Mouse (Mus musculus) stomach, embryonic 15.5 days (tissue): ENCODE measurements at regions not wholly inside any gene's neighbourhood (a gene's known extent, or its start where the extent isn't known, plus 50 kb on each side); places are given as distances from the start of the nearest gene placed in this dataset.
A peak's percentile ranks its signal among the peaks of the same experiment; 100 is the strongest.

ENCODE experiments used
- ATAC-seq: fragments of 200-750 bp; cut with Nextera tagmentation; 2 replicates; pipeline ENCODE4 v1.8.0; 2017; ENCODE audit warnings: low read depth, moderate number of reproducible peaks, moderate TSS enrichment; ENCODE audit not compliant: insufficient read depth, low FRiP score
- H3K27ac ChIP-seq: fragments of 300-500 bp; sonication (generic); 2 replicates; pipeline ENCODE4 v1.5.1; 2015; ENCODE audit warnings: mild to moderate bottlenecking, inconsistent platforms
- H3K27me3 ChIP-seq: fragments of 300-500 bp; sonication (generic); replicated peaks from 2 replicates; pipeline ENCODE4 v1.6.1; 2015; ENCODE audit warnings: inconsistent platforms
- H3K36me3 ChIP-seq: fragments of 300-500 bp; sonication (generic); 2 replicates; pipeline ENCODE4 v1.6.1; 2015; ENCODE audit warnings: inconsistent platforms
- H3K4me1 ChIP-seq: fragments of 300-500 bp; sonication (generic); 2 replicates; pipeline ENCODE4 v1.6.1; 2015; ENCODE audit warnings: inconsistent platforms
- H3K4me2 ChIP-seq: fragments of 300-500 bp; sonication (generic); 2 replicates; pipeline ENCODE4 v1.6.1; 2015; ENCODE audit warnings: mild to moderate bottlenecking, inconsistent platforms
- H3K4me3 ChIP-seq: fragments of 300-500 bp; sonication (generic); replicated peaks from 2 replicates; pipeline ENCODE4 v1.5.1; 2015; ENCODE audit warnings: inconsistent platforms
- H3K9ac ChIP-seq: fragments of 300-500 bp; sonication (generic); 2 replicates; pipeline ENCODE4 v1.6.1; 2015; ENCODE audit warnings: inconsistent platforms
- H3K9me3 ChIP-seq: fragments of 300-500 bp; sonication (generic); 2 replicates; pipeline ENCODE4 v1.6.1; 2016; ENCODE audit warnings: inconsistent platforms
- WGBS: fragments of 180-500 bp; shearing (Covaris S2); methylation state at CpG from one replicate; pipeline ENCODE4 v1.1.7; 2015; 5-methylcytosine and 5-hydroxymethylcytosine counted together

GRCm38 (mm10) chr12:94015946-94016345, 1676.1 kb upstream of the Flrt2 start:
- no peak overlapping the region for H3K4me2 ChIP-seq
- H3K4me1 ChIP-seq, result no peaks in the 10 kb centered on the region
- H3K4me3 ChIP-seq, result no peak overlapping the region
- H3K9ac ChIP-seq, result no peak overlapping the region
- no peak overlapping the region for H3K27ac ChIP-seq
- no peaks in the 10 kb centered on the region for H3K9me3 ChIP-seq
- no peaks in the 10 kb centered on the region for H3K36me3 ChIP-seq
- no peak for ATAC-seq
- no peaks in the 10 kb centered on the region for H3K27me3 ChIP-seq

GRCm38 (mm10) chr12:94031364-94031763, 1660.7 kb upstream of the Flrt2 start:
- no peak overlapping the region for H3K4me2 ChIP-seq
- ATAC-seq, result no peak
- no peak overlapping the region for H3K4me3 ChIP-seq
- no peaks in the 10 kb centered on the region for H3K36me3 ChIP-seq
- H3K27ac ChIP-seq, result no peak overlapping the region
- 65% methylated on average over 4 of the region's 4 CpGs for WGBS
- no peaks in the 10 kb centered on the region for H3K9me3 ChIP-seq
- H3K9ac ChIP-seq, result no peak overlapping the region
- no peaks in the 10 kb centered on the region for H3K4me1 ChIP-seq
- no peaks in the 10 kb centered on the region for H3K27me3 ChIP-seq

- H3K9me3 ChIP-seq, result no peaks in the 10 kb centered on the region
- H3K4me1 ChIP-seq, result no peaks in the 10 kb centered on the region
- no peaks in the 10 kb centered on the region for H3K27me3 ChIP-seq
- ATAC-seq, result no peak
- H3K4me3 ChIP-seq, result no peak overlapping the region
- H3K9ac ChIP-seq, result no peak overlapping the region
- 87% methylated on average over 2 of the region's 2 CpGs for WGBS
- no peak overlapping the region for H3K27ac ChIP-seq
- H3K36me3 ChIP-seq, result no peaks in the 10 kb centered on the region
- H3K4me2 ChIP-seq, result no peak overlapping the region
These were observed 1644.1 kb upstream of the Flrt2 start for GRCm38 (mm10) chr12:94047972-94048371.

- no peaks in the 10 kb centered on the region for H3K9me3 ChIP-seq
- no peak overlapping the region for H3K27ac ChIP-seq
- no peak overlapping the region for H3K9ac ChIP-seq
- no peak overlapping the region for H3K4me3 ChIP-seq
- no peaks in the 10 kb centered on the region for H3K4me1 ChIP-seq
- no peaks in the 10 kb centered on the region for H3K36me3 ChIP-seq
- no peak for ATAC-seq
- no peak overlapping the region for H3K4me2 ChIP-seq
- 88% methylated on average over 2 of the region's 2 CpGs for WGBS
- H3K27me3 ChIP-seq, result no peaks in the 10 kb centered on the region
These were observed 1634.3 kb upstream of the Flrt2 start for GRCm38 (mm10) chr12:94057767-94058166.

GRCm38 (mm10) chr12:94059641-94060040, 1632.4 kb upstream of the Flrt2 start:
- H3K4me2 ChIP-seq, result no peak overlapping the region
- WGBS, result 88% methylated on average over 6 of the region's 6 CpGs
- no peak for ATAC-seq

GRCm38 (mm10) chr12:94060336-94060735, 1631.7 kb upstream of the Flrt2 start:
- no peak overlapping the region for H3K27ac ChIP-seq
- H3K36me3 ChIP-seq, result no peaks in the 10 kb centered on the region
- H3K4me1 ChIP-seq, result no peaks in the 10 kb centered on the region
- no peaks in the 10 kb centered on the region for H3K9me3 ChIP-seq
- 60% methylated on average over 2 of the region's 2 CpGs for WGBS
- H3K27me3 ChIP-seq, result no peaks in the 10 kb centered on the region
- H3K9ac ChIP-seq, result no peak overlapping the region
- no peak overlapping the region for H3K4me2 ChIP-seq
- H3K4me3 ChIP-seq, result no peak overlapping the region
- ATAC-seq, result no peak

More at GRCm38 (mm10) chr12:94059641-94060040, 1632.4 kb upstream of the Flrt2 start:
- no peaks in the 10 kb centered on the region for H3K4me1 ChIP-seq
- H3K36me3 ChIP-seq, result no peaks in the 10 kb centered on the region
- no peaks in the 10 kb centered on the region for H3K27me3 ChIP-seq
- no peaks in the 10 kb centered on the region for H3K9me3 ChIP-seq
- no peak overlapping the region for H3K4me3 ChIP-seq
- no peak overlapping the region for H3K9ac ChIP-seq
- H3K27ac ChIP-seq, result no peak overlapping the region

GRCm38 (mm10) chr12:94066444-94067152, 1625.4 kb upstream of the Flrt2 start:
- 46% methylated on average over 9 of the region's 9 CpGs for WGBS

GRCm38 (mm10) chr12:94070940-94071505, 1621.0 kb upstream of the Flrt2 start:
- Histone ChIP-seq H3K9me3 (no peaks in the 10 kb centered on the region), H3K4me2 (no peak overlapping the region), H3K4me3 (no peak overlapping the region), H3K27me3 (no peaks in the 10 kb centered on the region), H3K27ac (no peak overlapping the region), H3K36me3 (no peaks in the 10 kb centered on the region), H3K4me1 (no peaks in the 10 kb centered on the region), H3K9ac (no peak overlapping the region)
- ATAC-seq, result no peak
- WGBS, result 49% methylated on average over 2 of the region's 2 CpGs

More at GRCm38 (mm10) chr12:94066444-94067152, 1625.4 kb upstream of the Flrt2 start:
- H3K9ac ChIP-seq, result no peak overlapping the region
- ATAC-seq, result no peak; the same call in 1 of the 2 replicates
- H3K27ac ChIP-seq, result no peak overlapping the region
- no peaks in the 10 kb centered on the region for H3K4me1 ChIP-seq
- H3K27me3 ChIP-seq, result no peaks in the 10 kb centered on the region
- H3K4me2 ChIP-seq, result no peak overlapping the region
- H3K9me3 ChIP-seq, result no peaks in the 10 kb centered on the region
- H3K36me3 ChIP-seq, result no peaks in the 10 kb centered on the region
- no peak overlapping the region for H3K4me3 ChIP-seq

GRCm38 (mm10) chr12:94105582-94106162, 1586.4 kb upstream of the Flrt2 start:
- no peak for ATAC-seq
- Histone ChIP-seq H3K36me3 (no peaks in the 10 kb centered on the region), H3K27me3 (no peaks in the 10 kb centered on the region), H3K4me3 (no peak overlapping the region), H3K9me3 (no peaks in the 10 kb centered on the region), H3K9ac (no peak overlapping the region), H3K4me1 (no peaks in the 10 kb centered on the region), H3K4me2 (no peak overlapping the region), H3K27ac (no peak overlapping the region)
- WGBS, result 74% methylated on average over 1 of the region's 1 CpGs

- Histone ChIP-seq H3K4me3 (no peak overlapping the region), H3K27me3 (no peaks in the 10 kb centered on the region), H3K4me2 (no peak overlapping the region), H3K4me1 (no peaks in the 10 kb centered on the region), H3K36me3 (no peaks in the 10 kb centered on the region), H3K27ac (no peak overlapping the region), H3K9me3 (no peaks in the 10 kb centered on the region), H3K9ac (no peak overlapping the region)
- whole genome bisulfite sequencing, result 72% methylated on average over 5 of the region's 5 CpGs
- ATAC-seq, result no peak
These were observed 1541.9 kb upstream of the Flrt2 start for GRCm38 (mm10) chr12:94150143-94150542.

GRCm38 (mm10) chr12:94155110-94155858, 1536.7 kb upstream of the Flrt2 start:
- WGBS, result 37% methylated on average over 12 of the region's 12 CpGs
- Histone ChIP-seq H3K9me3 (no peaks in the 10 kb centered on the region), H3K27ac (peak overlapping the region; percentile 38), H3K27me3 (no peaks in the 10 kb centered on the region), H3K9ac (no peak overlapping the region), H3K4me3 (no peak overlapping the region), H3K4me1 (no peaks in the 10 kb centered on the region), H3K4me2 (no peak overlapping the region), H3K36me3 (no peaks in the 10 kb centered on the region)
- peak; percentile 31; the same call in 1 of the 2 replicates for ATAC-seq

- no peaks in the 10 kb centered on the region for H3K27me3 ChIP-seq
- no peak overlapping the region for H3K9ac ChIP-seq
- no peaks in the 10 kb centered on the region for H3K36me3 ChIP-seq
- no peak for ATAC-seq
- no peak overlapping the region for H3K27ac ChIP-seq
- H3K4me3 ChIP-seq, result no peak overlapping the region
- no peaks in the 10 kb centered on the region for H3K4me1 ChIP-seq
- no peak overlapping the region for H3K4me2 ChIP-seq
- H3K9me3 ChIP-seq, result no peaks in the 10 kb centered on the region
- WGBS, result 29% methylated on average over 1 of the region's 1 CpGs
These were observed 1509.7 kb upstream of the Flrt2 start for GRCm38 (mm10) chr12:94182358-94182757.
